In the genomic region with DNA sequence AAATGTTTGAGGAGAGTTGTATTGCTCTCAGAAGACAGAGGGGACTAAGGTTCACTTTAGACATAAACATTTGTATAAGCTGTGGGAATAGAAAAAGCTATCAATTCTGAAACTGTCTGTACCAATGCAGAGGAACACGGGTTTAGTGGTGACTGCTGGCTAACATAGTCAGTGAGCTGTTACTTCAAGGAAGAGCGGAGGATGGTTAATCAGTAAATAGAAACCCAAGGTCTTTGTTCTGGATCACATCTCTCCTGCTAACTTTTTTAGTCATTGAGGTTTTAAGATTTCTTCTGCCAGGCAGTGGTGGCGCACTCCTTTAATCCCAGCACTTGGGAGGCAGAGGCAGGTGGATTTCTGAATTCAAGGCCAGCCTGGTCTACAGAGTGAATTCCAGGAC, we compare ENCODE assay signal across 27 mouse cellular contexts. TPM values are rescaled to one million over a fixed set of nuclear protein-coding genes. Genes with fewer than 3 reads are reported as not detected.
DNase-seq lines count a peak whose midpoint lies in the region; ATAC-seq and TF ChIP-seq lines count a peak whose summit lies in the region.
"Had no signal": no experiment of that assay in that cellular context is flagged by ENCODE, and none has a peak within 500 bp of the region (broad histone marks: within the 10 kb centered on the region; RNA-seq: fewer than 3 reads in every experiment).

No protein-coding gene starts in this region.

- no peak overlapping the region for H3K9ac ChIP-seq in kidney, embryonic 15.5 days
- H3K9ac ChIP-seq in kidney, embryonic 16.5 days (replicated peaks; ENCODE audit: low read length), result no peak overlapping the region
- H3K9ac ChIP-seq: embryonic facial prominence, embryonic 13.5 days; embryonic facial prominence, embryonic 15.5 days; forebrain, embryonic 12.5 days had no signal

- no peaks in the 10 kb centered on the region for H3K27me3 ChIP-seq in kidney, embryonic 15.5 days
- no peaks in the 10 kb centered on the region for H3K27me3 ChIP-seq in kidney, embryonic 16.5 days (ENCODE audit: insufficient read depth, low read length)
- no peaks in the 10 kb centered on the region for H3K27me3 ChIP-seq in Patski
- H3K27me3 ChIP-seq: CH12.LX; embryonic facial prominence, embryonic 13.5 days; embryonic facial prominence, embryonic 15.5 days; forebrain, embryonic 12.5 days had no signal

- peak; percentile 19 for TF ChIP-seq CTCF in Patski (IDR thresholded peaks at IDR 0.05)

- no peak overlapping the region for H3K4me2 ChIP-seq in kidney, embryonic 15.5 days
- H3K4me2 ChIP-seq in kidney, embryonic 16.5 days (replicated peaks; ENCODE audit: low read depth, low read length), result no peak overlapping the region
- H3K4me2 ChIP-seq: embryonic facial prominence, embryonic 13.5 days; embryonic facial prominence, embryonic 15.5 days; forebrain, embryonic 12.5 days had no signal

- no peak overlapping the region for H3K27ac ChIP-seq in kidney, embryonic 15.5 days
- no peak overlapping the region for H3K27ac ChIP-seq in kidney, embryonic 16.5 days (ENCODE audit: low read length)
- H3K27ac ChIP-seq: embryonic facial prominence, embryonic 13.5 days; embryonic facial prominence, embryonic 15.5 days; forebrain, embryonic 10.5 days; forebrain, embryonic 12.5 days had no signal

- ATAC-seq in kidney, embryonic 15.5 days (replicated peaks; ENCODE audit: low FRiP score), result no peak
- no peak for ATAC-seq in kidney, embryonic 16.5 days (ENCODE audit: low FRiP score, low TSS enrichment)
- peak; percentile 21 for ATAC-seq in Patski
- ATAC-seq: CD4-positive, CD25-positive, alpha-beta regulatory T cell, adult 4 months; forebrain, embryonic 14.5 days had no signal

- 66% methylated on average over 3 of the region's 3 CpGs for WGBS in kidney, embryonic 15.5 days
- WGBS in kidney, embryonic 16.5 days, result 59% methylated on average over 3 of the region's 3 CpGs

- H3K4me1 ChIP-seq in kidney, embryonic 15.5 days, result peaks cover 22% of the 10 kb centered on the region; the same call in 1 of the 2 replicates
- H3K4me1 ChIP-seq in kidney, embryonic 16.5 days (ENCODE audit: insufficient read depth, low read length), result 0 out of 2 replicates have a peak, but pooled peaks cover 5% of the 10 kb centered on the region

- CTCF ChIA-PET in Patski (lab: Charles Lee), result no interaction called here

- no peaks in the 10 kb centered on the region for H3K9me3 ChIP-seq in kidney, embryonic 15.5 days (replicated peaks)
- no peaks in the 10 kb centered on the region for H3K9me3 ChIP-seq in kidney, embryonic 16.5 days (ENCODE audit: low read length)
- H3K9me3 ChIP-seq: embryonic facial prominence, embryonic 13.5 days; embryonic facial prominence, embryonic 15.5 days; forebrain, embryonic 10.5 days; forebrain, embryonic 12.5 days; G1E had no signal

- POLR2A ChIA-PET in Patski (lab: Charles Lee), result no interaction called here

- no peaks in the 10 kb centered on the region for H3K36me3 ChIP-seq in kidney, embryonic 15.5 days
- H3K36me3 ChIP-seq in kidney, embryonic 16.5 days (ENCODE audit: insufficient read depth, low read length), result no peaks in the 10 kb centered on the region
- H3K36me3 ChIP-seq: embryonic facial prominence, embryonic 13.5 days; embryonic facial prominence, embryonic 15.5 days; forebrain, embryonic 10.5 days; forebrain, embryonic 12.5 days; G1E had no signal

- in situ Hi-C loops in Patski (cut with MboI; ENCODE audit: low pct_unique_long_range_greater_than_20kb), result no loop called here

- H3K4me3 ChIP-seq in kidney, embryonic 15.5 days (replicated peaks), result no peak overlapping the region
- H3K4me3 ChIP-seq in kidney, embryonic 16.5 days (ENCODE audit: low read length), result no peak overlapping the region
- H3K4me3 ChIP-seq: embryonic facial prominence, embryonic 13.5 days; embryonic facial prominence, embryonic 15.5 days; erythroblast, embryonic 14.5 days; forebrain, embryonic 10.5 days; forebrain, embryonic 12.5 days had no signal

- DNase-seq in kidney, adult 18-20 months, result peak; percentile 26
- no peak for DNase-seq in kidney, adult 11 months
- peak; percentile 72 for DNase-seq in kidney, adult 9 months
- DNase-seq in kidney, postnatal 36 days, result peak; percentile 33 to 56
- DNase-seq in Patski (ENCODE audit: low read depth, low spot score), result no peak
- DNase-seq: adrenal gland, adult 2 months; adrenal gland, postnatal 10 days; adrenal gland, postnatal 25 days; B cell, adult 2 months; cerebellum, adult 11 months; cerebellum, adult 18-20 months; cerebellum, adult 8-10 months; cerebellum, adult 9-11 months; cerebellum, postnatal 14 days; cerebellum, postnatal 36 days; embryo, embryonic 11 days had no signal

RNA-seq across cellular contexts. Expression of a gene that starts 23.7 kb away (rescaled TPM):
- polyA plus RNA-seq in kidney, embryonic 15.5 days (2015; fragmentation: Nextera tagmentation; extraction: Ambion mirVana), result 20.3 and 22.3 TPM in 2 replicates
- polyA plus RNA-seq in kidney, embryonic 16.5 days (2015; fragmentation: Nextera tagmentation; extraction: Ambion mirVana), result 23.7 and 24.8 TPM in 2 replicates
- 47.1 TPM for polyA plus RNA-seq in Patski (2021)
- polyA plus RNA-seq: erythroblast, embryonic 14.5 days; G1E had no signal

Comparison
In these comparisons a context has a peak if more than half of its experiments do, and no peak if none do; other contexts are left out.
1. DNase-seq: peak in kidney, adult 18-20 months (single experiment), kidney, adult 9 months (single experiment) and kidney, postnatal 36 days (2 of 2); none in kidney, adult 11 months (single experiment) and Patski (single experiment).